Mouse (Mus musculus): ENCODE data around the gene St3gal4. TPM values are rescaled to one million over a fixed set of nuclear protein-coding genes. Genes with fewer than 3 reads are reported as not detected.

St3gal4 gene
- polyA plus RNA-seq, 1 experiment from 2014 or later = 31.0 TPM

DNA sequence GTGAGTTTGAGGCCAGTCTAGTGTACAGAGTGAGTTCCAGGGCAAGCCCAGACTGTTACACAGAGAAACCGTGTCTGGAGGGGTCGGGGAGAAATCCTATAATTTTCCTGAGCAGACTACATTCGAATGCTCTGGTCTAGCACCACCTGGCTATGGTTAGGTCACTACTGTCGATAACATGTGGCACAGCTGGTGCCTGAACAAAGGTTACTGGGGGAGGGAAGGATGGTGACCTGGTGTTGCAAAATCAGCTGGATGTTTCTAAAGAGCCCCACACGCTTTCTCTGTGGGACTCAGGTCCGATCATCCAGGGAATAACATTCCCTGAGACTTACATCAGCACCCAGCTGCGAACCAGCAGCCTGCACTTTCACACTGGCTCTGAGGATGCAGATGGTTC lies 19.0 kb upstream of the St3gal4 start:
- DNase-seq (ENCODE audit: low spot score) (no peak), ATAC-seq (ENCODE audit: low read depth) (no peak)
- WGBS = 50% methylated on average over 7 of the region's 7 CpGs
- Histone ChIP-seq H3K27ac (replicated peaks; ENCODE audit: low read depth, low read length) (no peak overlapping the region), H3K9me3 (ENCODE audit: control insufficient read depth, low read length) (no peaks in the 10 kb centered on the region), H3K9ac (ENCODE audit: low read depth, low read length) (no peak overlapping the region), H3K36me3 (ENCODE audit: control insufficient read depth, insufficient read depth, low read length) (no peaks in the 10 kb centered on the region), H3K4me1 (ENCODE audit: control insufficient read depth, insufficient read depth, low read length) (no peaks in the 10 kb centered on the region), H3K4me2 (ENCODE audit: low read depth, low read length) (no peak overlapping the region), H3K27me3 (replicated peaks; ENCODE audit: control insufficient read depth, insufficient read depth, low read length) (no peaks in the 10 kb centered on the region), H3K4me3 (ENCODE audit: low read depth, low read length) (no peak overlapping the region)

DNA sequence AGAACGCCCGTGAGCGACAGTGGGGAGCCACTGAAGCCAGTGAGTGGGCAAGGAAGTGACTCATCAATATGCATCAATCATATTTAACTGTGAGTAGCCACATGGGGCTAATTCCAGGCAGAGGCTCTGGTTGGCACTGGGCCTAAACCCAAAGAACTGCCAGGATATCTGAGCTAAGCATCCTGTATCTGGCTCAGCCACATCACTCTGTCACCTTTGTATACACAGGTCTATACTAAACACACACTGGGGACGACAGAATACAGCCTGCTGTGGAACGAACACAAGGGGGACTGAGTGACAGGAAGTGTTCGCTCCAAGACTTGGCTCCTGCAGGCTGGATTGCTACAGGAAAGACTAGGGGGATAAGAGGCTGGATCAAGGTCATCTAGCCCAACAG lies 16.5 kb upstream of the St3gal4 start:
- WGBS = 62% methylated on average over 6 of the region's 6 CpGs
- Histone ChIP-seq H3K4me3 (ENCODE audit: low read depth, low read length) (no peak overlapping the region), H3K9me3 (ENCODE audit: control insufficient read depth, low read length) (no peaks in the 10 kb centered on the region), H3K9ac (ENCODE audit: low read depth, low read length) (no peak overlapping the region), H3K4me2 (ENCODE audit: low read depth, low read length) (no peak overlapping the region), H3K4me1 (ENCODE audit: control insufficient read depth, insufficient read depth, low read length) (no peaks in the 10 kb centered on the region), H3K27me3 (replicated peaks; ENCODE audit: control insufficient read depth, insufficient read depth, low read length) (no peaks in the 10 kb centered on the region), H3K27ac (replicated peaks; ENCODE audit: low read depth, low read length) (no peak overlapping the region), H3K36me3 (ENCODE audit: control insufficient read depth, insufficient read depth, low read length) (no peaks in the 10 kb centered on the region)
- ATAC-seq (ENCODE audit: low read depth) (no peak), DNase-seq (ENCODE audit: low spot score) (no peak)

DNA sequence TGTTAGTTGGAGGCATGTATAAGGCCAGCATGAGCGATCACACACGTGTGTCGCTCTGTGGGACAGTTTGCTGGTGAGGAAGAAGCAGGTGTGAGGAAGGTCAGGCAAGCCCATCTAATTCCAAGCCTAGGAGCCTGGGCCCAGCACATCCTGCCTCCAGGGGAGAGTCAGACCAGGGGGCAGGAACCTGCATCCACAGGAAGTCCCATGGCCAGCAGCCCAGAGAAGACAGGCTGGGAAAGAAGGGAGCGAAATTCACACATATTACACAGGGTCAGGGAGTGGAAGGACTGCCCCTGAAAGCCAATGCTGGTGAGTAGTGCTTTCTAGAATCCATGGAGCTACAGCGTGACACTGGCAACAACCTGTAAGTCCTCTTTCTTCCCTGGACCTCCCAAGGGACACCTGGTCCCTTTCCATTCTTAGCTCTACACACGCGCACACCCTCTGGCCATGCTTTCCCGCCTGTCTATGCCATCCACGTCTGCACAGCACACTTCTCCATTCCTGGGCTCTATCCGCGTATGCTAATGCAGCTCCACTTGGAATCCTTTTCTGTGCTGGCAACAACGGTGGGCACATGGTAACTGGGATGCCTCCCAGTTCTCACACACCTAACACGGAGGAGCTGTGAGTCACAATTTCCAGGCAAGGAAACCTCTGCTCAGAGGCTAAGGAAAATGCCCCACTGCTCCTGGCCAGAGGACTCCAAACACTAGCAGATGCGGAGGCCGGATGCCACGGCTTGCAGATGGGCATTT lies 12.7 kb upstream of the St3gal4 start:
- no peaks in the 10 kb centered on the region for H3K27me3 ChIP-seq (replicated peaks; ENCODE audit: control insufficient read depth, insufficient read depth, low read length)
- DNase-seq (ENCODE audit: low spot score) (no peak), ATAC-seq (ENCODE audit: low read depth) (no peak)
- no peaks in the 10 kb centered on the region for H3K9me3 ChIP-seq (ENCODE audit: control insufficient read depth, low read length)
- no peaks in the 10 kb centered on the region for H3K4me1 ChIP-seq (ENCODE audit: control insufficient read depth, insufficient read depth, low read length)
- no peak overlapping the region for H3K27ac ChIP-seq (replicated peaks; ENCODE audit: low read depth, low read length)
- WGBS = 87% methylated on average over 16 of the region's 16 CpGs
- no peak overlapping the region for H3K4me3 ChIP-seq (ENCODE audit: low read depth, low read length)
- no peak overlapping the region for H3K4me2 ChIP-seq (ENCODE audit: low read depth, low read length)
- peaks cover 12% of the 10 kb centered on the region; the same call in 1 of the 2 replicates for H3K36me3 ChIP-seq (ENCODE audit: control insufficient read depth, insufficient read depth, low read length)
- no peak overlapping the region for H3K9ac ChIP-seq (ENCODE audit: low read depth, low read length)

DNA sequence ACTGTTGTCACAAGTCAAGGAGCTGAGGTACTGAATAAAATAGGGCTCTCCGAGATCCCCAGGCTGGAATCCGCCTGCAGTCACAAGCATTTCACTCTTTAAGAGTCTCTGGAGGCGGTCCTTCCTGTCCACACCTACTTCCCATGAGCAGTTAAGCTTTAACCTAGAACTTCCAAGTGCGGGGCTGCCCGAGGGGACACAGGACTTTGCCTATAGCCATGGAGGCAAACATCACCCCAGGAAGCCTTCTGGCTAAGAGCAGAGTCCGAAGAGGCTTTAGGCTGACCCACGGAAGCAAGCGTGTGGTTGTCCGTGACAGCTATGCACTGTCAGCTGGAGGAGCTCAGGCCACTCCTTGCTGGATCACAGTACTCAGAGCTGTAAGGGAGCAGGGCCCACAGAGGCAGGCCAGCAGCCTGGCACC lies 9.9 kb upstream of the St3gal4 start:
- Histone ChIP-seq H3K9me3 (ENCODE audit: control insufficient read depth, low read length) (no peaks in the 10 kb centered on the region), H3K4me3 (ENCODE audit: low read depth, low read length) (no peak overlapping the region), H3K4me2 (ENCODE audit: low read depth, low read length) (no peak overlapping the region), H3K4me1 (ENCODE audit: control insufficient read depth, insufficient read depth, low read length) (no peaks in the 10 kb centered on the region), H3K27me3 (replicated peaks; ENCODE audit: control insufficient read depth, insufficient read depth, low read length) (no peaks in the 10 kb centered on the region), H3K27ac (replicated peaks; ENCODE audit: low read depth, low read length) (no peak overlapping the region), H3K36me3 (ENCODE audit: control insufficient read depth, insufficient read depth, low read length) (peaks cover 38% of the 10 kb centered on the region), H3K9ac (ENCODE audit: low read depth, low read length) (no peak overlapping the region)
- WGBS = 87% methylated on average over 9 of the region's 9 CpGs
- DNase-seq (ENCODE audit: low spot score) = no peak
- no peak for ATAC-seq (ENCODE audit: low read depth)

DNA sequence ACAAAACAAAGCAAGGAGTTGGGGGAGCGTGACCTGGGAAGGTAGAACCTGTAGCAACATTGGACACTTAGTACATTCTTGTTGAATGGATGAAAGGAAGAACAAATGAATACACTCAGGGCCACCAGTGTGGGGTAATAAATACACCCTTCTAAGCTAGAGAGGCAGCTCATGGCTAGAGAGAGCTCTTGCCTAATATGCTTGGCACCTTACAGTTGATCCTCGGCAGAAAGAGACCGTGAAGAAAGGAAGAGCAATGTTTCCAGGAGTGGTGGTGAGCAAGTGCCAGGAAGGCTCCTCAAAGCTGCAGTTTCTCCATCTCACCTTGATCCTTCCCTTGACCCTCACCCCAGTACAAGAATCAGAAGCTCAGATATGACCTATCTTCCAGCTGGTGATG lies 9.5 kb upstream of the St3gal4 start:
- Histone ChIP-seq H3K27me3 (replicated peaks; ENCODE audit: control insufficient read depth, insufficient read depth, low read length) (no peaks in the 10 kb centered on the region), H3K4me2 (ENCODE audit: low read depth, low read length) (no peak overlapping the region), H3K4me1 (ENCODE audit: control insufficient read depth, insufficient read depth, low read length) (no peaks in the 10 kb centered on the region), H3K27ac (replicated peaks; ENCODE audit: low read depth, low read length) (no peak overlapping the region), H3K4me3 (ENCODE audit: low read depth, low read length) (no peak overlapping the region), H3K9me3 (ENCODE audit: control insufficient read depth, low read length) (no peaks in the 10 kb centered on the region), H3K36me3 (ENCODE audit: control insufficient read depth, insufficient read depth, low read length) (peaks cover 43% of the 10 kb centered on the region), H3K9ac (ENCODE audit: low read depth, low read length) (no peak overlapping the region)
- DNase-seq (ENCODE audit: low spot score) (no peak), ATAC-seq (ENCODE audit: low read depth) (no peak)
- WGBS = 91% methylated on average over 3 of the region's 3 CpGs

DNA sequence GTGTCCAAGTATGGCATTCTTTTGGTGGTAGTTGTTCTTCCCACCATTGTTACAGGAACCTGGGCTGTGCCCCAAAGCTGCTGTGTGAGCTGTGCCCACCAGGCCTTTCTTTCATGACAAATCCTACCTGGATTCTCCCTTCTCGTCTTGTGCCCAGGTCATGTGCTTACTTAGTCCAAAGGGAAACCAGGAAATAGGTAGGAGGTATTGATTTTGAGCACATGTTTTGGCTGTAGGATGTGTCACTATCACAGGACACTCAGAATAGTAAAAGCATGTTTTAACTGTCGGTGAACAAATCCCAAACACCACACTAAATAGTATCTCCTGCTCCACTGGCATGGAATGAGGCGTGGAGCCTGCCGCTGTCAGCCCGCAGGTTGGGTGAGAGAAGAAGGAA lies 8.5 kb upstream of the St3gal4 start:
- H3K27me3 ChIP-seq (replicated peaks; ENCODE audit: control insufficient read depth, insufficient read depth, low read length) = no peaks in the 10 kb centered on the region
- ATAC-seq (ENCODE audit: low read depth) = no peak
- no peak overlapping the region for H3K4me2 ChIP-seq (ENCODE audit: low read depth, low read length)
- no peak overlapping the region for H3K9ac ChIP-seq (ENCODE audit: low read depth, low read length)
- no peak overlapping the region for H3K4me3 ChIP-seq (ENCODE audit: low read depth, low read length)
- H3K9me3 ChIP-seq (ENCODE audit: control insufficient read depth, low read length) = no peaks in the 10 kb centered on the region
- no peak overlapping the region for H3K27ac ChIP-seq (replicated peaks; ENCODE audit: low read depth, low read length)
- DNase-seq (ENCODE audit: low spot score) = no peak
- no peaks in the 10 kb centered on the region for H3K4me1 ChIP-seq (ENCODE audit: control insufficient read depth, insufficient read depth, low read length)
- peaks cover 43% of the 10 kb centered on the region for H3K36me3 ChIP-seq (ENCODE audit: control insufficient read depth, insufficient read depth, low read length)
- 96% methylated on average over 5 of the region's 5 CpGs for WGBS

DNA sequence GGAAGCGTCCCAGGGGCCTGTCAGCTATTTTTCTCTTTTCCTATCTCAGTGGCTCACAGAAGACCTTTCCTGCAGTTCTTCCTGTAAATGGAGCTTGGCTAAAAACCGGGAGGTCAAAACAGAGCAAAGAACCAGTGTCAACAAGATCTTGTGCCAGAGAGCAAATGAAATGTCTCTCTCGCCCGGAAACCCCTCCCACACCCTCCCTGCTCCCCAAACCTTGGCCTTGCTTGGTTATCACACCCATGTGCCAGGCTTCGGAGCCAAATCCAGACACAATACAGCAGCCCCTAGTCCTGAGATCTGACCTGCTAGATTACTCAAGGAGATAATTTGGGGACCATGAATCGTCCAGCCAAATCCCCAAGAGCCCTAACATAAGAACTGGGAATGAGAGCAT lies 8.1 kb upstream of the St3gal4 start:
- Histone ChIP-seq H3K9me3 (ENCODE audit: control insufficient read depth, low read length) (no peaks in the 10 kb centered on the region), H3K27ac (replicated peaks; ENCODE audit: low read depth, low read length) (no peak overlapping the region), H3K4me3 (ENCODE audit: low read depth, low read length) (no peak overlapping the region), H3K27me3 (replicated peaks; ENCODE audit: control insufficient read depth, insufficient read depth, low read length) (no peaks in the 10 kb centered on the region), H3K4me1 (ENCODE audit: control insufficient read depth, insufficient read depth, low read length) (no peaks in the 10 kb centered on the region), H3K36me3 (ENCODE audit: control insufficient read depth, insufficient read depth, low read length) (peaks cover 46% of the 10 kb centered on the region), H3K9ac (ENCODE audit: low read depth, low read length) (no peak overlapping the region), H3K4me2 (ENCODE audit: low read depth, low read length) (no peak overlapping the region)
- 81% methylated on average over 6 of the region's 6 CpGs for WGBS
- no peak for DNase-seq (ENCODE audit: low spot score)
- ATAC-seq (ENCODE audit: low read depth) = no peak

DNA sequence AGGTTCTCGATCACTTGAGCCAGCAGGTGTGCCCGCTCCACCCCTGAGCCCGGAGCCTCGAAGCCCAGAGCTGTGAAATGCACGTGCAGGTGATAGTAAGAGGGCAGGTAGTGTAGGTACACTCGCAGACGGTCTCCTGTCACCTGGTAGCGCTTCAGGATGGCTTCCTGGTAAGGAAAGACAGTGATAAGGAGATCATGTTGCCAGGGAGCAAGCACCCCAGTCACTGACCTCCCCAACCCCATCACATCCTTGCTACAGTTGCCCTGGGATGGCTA lies 5.5 kb upstream of the St3gal4 start:
- DNase-seq (ENCODE audit: low spot score) (no peak), ATAC-seq (ENCODE audit: low read depth) (no peak)
- Histone ChIP-seq H3K36me3 (ENCODE audit: control insufficient read depth, insufficient read depth, low read length) (peaks cover 50% of the 10 kb centered on the region), H3K4me2 (ENCODE audit: low read depth, low read length) (no peak overlapping the region), H3K27me3 (replicated peaks; ENCODE audit: control insufficient read depth, insufficient read depth, low read length) (no peaks in the 10 kb centered on the region), H3K9ac (ENCODE audit: low read depth, low read length) (no peak overlapping the region), H3K9me3 (ENCODE audit: control insufficient read depth, low read length) (no peaks in the 10 kb centered on the region), H3K27ac (replicated peaks; ENCODE audit: low read depth, low read length) (no peak overlapping the region), H3K4me1 (ENCODE audit: control insufficient read depth, insufficient read depth, low read length) (no peaks in the 10 kb centered on the region), H3K4me3 (ENCODE audit: low read depth, low read length) (no peak overlapping the region)
- 95% methylated on average over 8 of the region's 8 CpGs for WGBS

All from embryonic facial prominence, embryonic 14.5 days (tissue).